Mouse (Mus musculus) liver, embryonic 16.5 days (tissue): ENCODE results near the gene Ddah2. TPM values are rescaled to one million over a fixed set of nuclear protein-coding genes. Genes with fewer than 3 reads are reported as not detected.
A peak's percentile ranks its signal among the peaks of the same experiment; 100 is the strongest.

Source experiments
- ATAC-seq: fragments of 200-750 bp; cut with Nextera tagmentation; 2 replicates; pipeline ENCODE4 v1.8.0; 2017; ENCODE audit warnings: low read depth, mild to moderate bottlenecking, moderate number of reproducible peaks, moderate library complexity
- H3K27ac ChIP-seq: fragments of 300-500 bp; sonication (generic); 2 replicates; pipeline ENCODE4 v1.5.1; 2014; ENCODE audit warnings: mild to moderate bottlenecking, low read length
- H3K27me3 ChIP-seq: fragments of 300-500 bp; sonication (generic); 2 replicates; pipeline ENCODE4 v1.6.1; 2014; ENCODE audit warnings: low read depth, low read length, mixed read lengths; ENCODE audit not compliant: control insufficient read depth, insufficient read depth
- H3K36me3 ChIP-seq: fragments of 300-500 bp; sonication (generic); 2 replicates; pipeline ENCODE4 v1.6.1; 2014; ENCODE audit warnings: mild to moderate bottlenecking; ENCODE audit not compliant: control insufficient read depth, insufficient read depth
- H3K4me1 ChIP-seq: fragments of 300-500 bp; sonication (generic); 2 replicates; pipeline ENCODE4 v1.6.1; 2014; ENCODE audit warnings: low read depth, low read length, mixed read lengths; ENCODE audit not compliant: control insufficient read depth
- H3K4me2 ChIP-seq: fragments of 300-500 bp; sonication (generic); 2 replicates; pipeline ENCODE4 v1.6.1; 2014; ENCODE audit warnings: low read depth, low read length, mixed read lengths
- H3K4me3 ChIP-seq: fragments of 300-500 bp; sonication (generic); 2 replicates; pipeline ENCODE4 v1.5.1; 2014; ENCODE audit warnings: low read depth, mild to moderate bottlenecking, low read length
- H3K9ac ChIP-seq: fragments of 300-500 bp; sonication (generic); 2 replicates; pipeline ENCODE4 v1.6.1; 2014; ENCODE audit warnings: low read depth, low read length
- H3K9me3 ChIP-seq: fragments of 300-500 bp; sonication (generic); replicated peaks from 2 replicates; pipeline ENCODE4 v1.6.1; 2016; ENCODE audit warnings: low read length; ENCODE audit not compliant: control insufficient read depth
- WGBS: fragments of 180-500 bp; shearing (Covaris S2); extraction: QIAGEN DNeasy Blood & Tissue Kit; methylation state at CpG from one replicate; pipeline ENCODE4 v1.1.7; 2014; ENCODE audit not compliant: insufficient replicate concordance; 5-methylcytosine and 5-hydroxymethylcytosine counted together
- polyA plus RNA-seq: library from polyadenylated mRNA; unstranded; fragments of >200 nt; fragmentation: Nextera tagmentation; extraction: Ambion mirVana; gene quantifications from 2 replicates; pipeline ENCODE4 v1.2.1, GENCODE M21; 2015

Gene Ddah2
- polyA plus RNA-seq, 1 experiment from 2014 or later, result 18.1 TPM

GRCm38 (mm10) chr17:35055691-35056495, 2.9 kb upstream of the Ddah2 start:
- 81% methylated on average over 7 of the region's 7 CpGs for WGBS
- Histone ChIP-seq H3K4me1 (peaks cover 56% of the 10 kb centered on the region), H3K9ac (no peak overlapping the region), H3K9me3 (no peaks in the 10 kb centered on the region), H3K4me3 (no peak overlapping the region), H3K27ac (no peak overlapping the region), H3K36me3 (peaks cover 42% of the 10 kb centered on the region), H3K4me2 (no peak overlapping the region), H3K27me3 (peaks cover 4% of the 10 kb centered on the region; the same call in 1 of the 2 replicates)
- no peak for ATAC-seq

DNA sequence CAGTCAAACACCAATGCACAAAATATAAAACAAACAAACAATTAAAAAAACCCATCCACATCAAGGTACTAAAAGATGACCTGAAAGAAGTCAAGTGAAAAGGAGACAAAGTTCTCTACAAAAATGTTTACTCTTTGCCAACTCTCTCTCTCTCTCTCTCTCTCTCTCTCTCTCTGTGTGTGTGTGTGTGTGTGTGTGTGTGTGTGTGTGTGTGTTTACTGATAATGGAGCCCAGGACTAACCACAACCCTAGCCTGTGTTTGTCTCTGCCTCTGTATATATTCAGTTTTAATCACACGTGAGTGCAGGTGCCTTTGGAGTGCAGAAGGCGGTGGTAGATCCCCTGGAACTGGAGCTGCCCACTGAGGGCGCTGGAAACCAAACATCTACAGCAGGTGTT, 1.7 kb upstream of the Ddah2 start:
- no peak for ATAC-seq
- Histone ChIP-seq H3K36me3 (peaks cover 42% of the 10 kb centered on the region), H3K27me3 (peaks cover 4% of the 10 kb centered on the region; the same call in 1 of the 2 replicates), H3K4me2 (no peak overlapping the region), H3K27ac (no peak overlapping the region), H3K4me1 (peaks cover 47% of the 10 kb centered on the region), H3K4me3 (no peak overlapping the region), H3K9me3 (no peaks in the 10 kb centered on the region), H3K9ac (no peak overlapping the region)
- 28% methylated on average over 3 of the region's 3 CpGs for WGBS

- WGBS, result 63% methylated on average over 9 of the region's 9 CpGs
- H3K4me2 ChIP-seq, result no peak overlapping the region
- H3K9ac ChIP-seq, result no peak overlapping the region
- H3K27me3 ChIP-seq, result peaks cover 10% of the 10 kb centered on the region; the same call in 1 of the 2 replicates
- H3K27ac ChIP-seq, result no peak overlapping the region; the same call in 1 of the 2 replicates
- peaks cover 31% of the 10 kb centered on the region for H3K36me3 ChIP-seq
- H3K4me3 ChIP-seq, result no peak overlapping the region
- no peak for ATAC-seq
- H3K9me3 ChIP-seq, result no peaks in the 10 kb centered on the region
- H3K4me1 ChIP-seq, result peaks cover 39% of the 10 kb centered on the region
Observed at GRCm38 (mm10) chr17:35058316-35058715, 519 bp upstream of the Ddah2 start.

- Histone ChIP-seq H3K9ac (no peak overlapping the region), H3K9me3 (no peaks in the 10 kb centered on the region), H3K27ac (no peak overlapping the region), H3K4me3 (peak overlapping the region; percentile 60), H3K36me3 (peaks cover 16% of the 10 kb centered on the region), H3K27me3 (peaks cover 27% of the 10 kb centered on the region), H3K4me1 (peaks cover 46% of the 10 kb centered on the region), H3K4me2 (peak overlapping the region; percentile 85)
- no peak for ATAC-seq
- 42% methylated on average over 14 of the region's 14 CpGs for WGBS
Observed at GRCm38 (mm10) chr17:35060071-35060470, 1.2 kb downstream of the Ddah2 start.

DNA sequence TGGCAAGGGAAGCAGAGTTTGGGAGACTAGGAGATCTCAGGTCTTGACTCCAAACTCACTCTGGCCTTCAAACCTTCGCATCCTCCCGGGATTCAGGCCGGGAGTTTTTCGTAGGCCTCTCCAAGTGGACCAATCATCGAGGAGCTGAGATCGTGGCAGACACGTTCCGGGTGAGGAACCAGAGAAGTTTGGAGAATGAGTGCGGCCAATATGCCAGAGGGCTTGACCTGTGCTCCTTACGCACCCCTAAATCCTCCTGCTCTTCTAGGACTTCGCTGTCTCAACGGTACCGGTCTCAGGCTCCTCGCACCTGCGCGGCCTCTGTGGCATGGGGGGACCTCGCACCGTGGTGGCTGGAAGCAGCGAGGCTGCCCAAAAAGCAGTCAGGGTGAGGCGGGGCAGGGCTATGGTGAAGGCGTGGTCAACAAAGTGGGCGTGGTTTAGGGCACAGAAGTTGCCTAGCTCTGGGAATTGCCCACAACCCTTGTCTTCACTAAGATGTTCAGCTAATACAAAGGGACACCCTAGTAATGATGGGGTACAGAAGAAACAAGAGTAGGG, 2.0 kb downstream of the Ddah2 start:
- H3K4me1 ChIP-seq, result peaks cover 50% of the 10 kb centered on the region
- H3K27me3 ChIP-seq, result peaks cover 35% of the 10 kb centered on the region
- peaks cover 11% of the 10 kb centered on the region for H3K36me3 ChIP-seq
- H3K9ac ChIP-seq, result no peak overlapping the region
- ATAC-seq, result no peak
- H3K4me2 ChIP-seq, result 0 out of 2 replicates have a peak overlapping the region, but pooled peaks have one; percentile 8
- WGBS, result 67% methylated on average over 22 of the region's 22 CpGs
- H3K4me3 ChIP-seq, result no peak overlapping the region
- H3K27ac ChIP-seq, result no peak overlapping the region
- no peaks in the 10 kb centered on the region for H3K9me3 ChIP-seq

DNA sequence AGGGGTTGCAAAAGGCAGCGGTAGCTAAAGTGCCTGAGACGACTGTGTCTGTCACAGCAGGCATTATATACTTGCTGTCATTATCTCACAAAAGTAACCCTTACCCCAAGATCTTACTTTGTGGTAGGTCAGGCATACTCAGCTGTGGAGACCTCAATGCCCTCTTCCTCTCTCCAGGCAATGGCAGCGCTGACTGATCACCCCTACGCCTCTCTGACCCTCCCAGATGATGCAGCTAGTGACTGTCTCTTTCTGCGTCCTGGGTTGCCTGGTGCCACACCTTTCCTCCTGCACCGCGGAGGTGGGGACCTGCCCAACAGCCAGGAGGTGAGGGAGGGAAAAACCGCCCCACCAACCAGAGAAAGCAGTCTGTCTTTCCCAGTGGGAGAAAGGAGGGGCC, 2.5 kb downstream of the Ddah2 start:
- H3K4me1 ChIP-seq, result peaks cover 51% of the 10 kb centered on the region
- no peaks in the 10 kb centered on the region for H3K9me3 ChIP-seq
- WGBS, result 76% methylated on average over 8 of the region's 8 CpGs
- H3K4me3 ChIP-seq, result no peak overlapping the region
- no peak overlapping the region for H3K27ac ChIP-seq
- no peak overlapping the region for H3K4me2 ChIP-seq
- peaks cover 40% of the 10 kb centered on the region for H3K27me3 ChIP-seq
- no peak for ATAC-seq
- peaks cover 6% of the 10 kb centered on the region for H3K36me3 ChIP-seq
- no peak overlapping the region for H3K9ac ChIP-seq

DNA sequence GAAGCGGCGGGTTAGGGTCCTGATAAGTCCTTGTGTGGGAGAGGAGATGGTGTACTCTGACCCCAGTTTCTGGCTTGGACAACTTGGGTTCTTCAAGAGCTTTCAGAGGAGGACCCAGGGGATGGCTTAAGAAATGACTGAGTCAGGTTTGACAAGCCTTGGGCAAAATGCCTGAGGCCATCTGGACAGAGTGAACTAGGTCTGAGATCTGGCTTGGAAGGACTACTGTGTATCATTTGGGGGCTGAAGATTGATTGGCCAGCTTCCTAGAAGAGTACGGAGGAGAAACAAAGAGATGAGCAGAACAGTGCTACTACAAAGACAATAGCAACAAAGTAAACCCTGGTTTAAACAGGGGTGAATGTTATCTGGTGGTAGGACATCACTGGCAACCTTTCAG, 4.6 kb downstream of the Ddah2 start:
- Histone ChIP-seq H3K27ac (no peak overlapping the region), H3K4me1 (peaks cover 44% of the 10 kb centered on the region), H3K4me2 (no peak overlapping the region), H3K9me3 (no peaks in the 10 kb centered on the region), H3K4me3 (no peak overlapping the region), H3K27me3 (peaks cover 60% of the 10 kb centered on the region), H3K36me3 (peaks cover under 1% of the 10 kb centered on the region), H3K9ac (no peak overlapping the region)
- ATAC-seq, result no peak
- WGBS, result 70% methylated on average over 3 of the region's 3 CpGs

- 27% methylated on average over 10 of the region's 10 CpGs for WGBS
Observed at GRCm38 (mm10) chr17:35064378-35064877, 5.6 kb downstream of the Ddah2 start.

More at GRCm38 (mm10) chr17:35064378-35064877, 5.6 kb downstream of the Ddah2 start:
- Histone ChIP-seq H3K9me3 (no peaks in the 10 kb centered on the region), H3K4me1 (peaks cover 35% of the 10 kb centered on the region), H3K36me3 (no peaks in the 10 kb centered on the region), H3K4me3 (peak overlapping the region; percentile 52; the same call in 1 of the 2 replicates), H3K27ac (no peak overlapping the region), H3K4me2 (peak overlapping the region; percentile 64), H3K27me3 (peaks cover 65% of the 10 kb centered on the region), H3K9ac (no peak overlapping the region)
- no peak for ATAC-seq
